Mouse (Mus musculus) liver, embryonic 11.5 days (tissue): ENCODE data around the gene Calr4. TPM values are rescaled to one million over a fixed set of nuclear protein-coding genes. Genes with fewer than 3 reads are reported as not detected.

Source experiments
- ATAC-seq: fragments of 200-750 bp; cut with Nextera tagmentation; replicated peaks from 2 replicates; pipeline ENCODE4 v1.8.0; 2017; ENCODE audit warnings: moderate number of reproducible peaks, mild to moderate bottlenecking, moderate TSS enrichment, moderate library complexity; ENCODE audit not compliant: low FRiP score
- DNase-seq: peaks from one replicate; pipeline ENCODE4 v3.0.0-alpha.2; 2017; ENCODE audit warnings: low spot score
- H3K27ac ChIP-seq: fragments of 300-500 bp; sonication (generic); 2 replicates; pipeline ENCODE4 v1.5.1; 2014; ENCODE audit warnings: mild to moderate bottlenecking, low read depth, low read length, control low read depth
- H3K27me3 ChIP-seq: fragments of 300-500 bp; sonication (generic); replicated peaks from 2 replicates; pipeline ENCODE4 v1.6.1; 2014; ENCODE audit warnings: low read length, mixed read lengths; ENCODE audit not compliant: control insufficient read depth, insufficient read depth
- H3K36me3 ChIP-seq: fragments of 300-500 bp; sonication (generic); 2 replicates; pipeline ENCODE4 v1.6.1; 2014; ENCODE audit warnings: mild to moderate bottlenecking, low read length, moderate library complexity, mixed read lengths; ENCODE audit not compliant: control insufficient read depth, insufficient read depth
- H3K4me1 ChIP-seq: fragments of 300-500 bp; sonication (generic); replicated peaks from 2 replicates; pipeline ENCODE4 v1.6.1; 2014; ENCODE audit warnings: low read length, mixed read lengths; ENCODE audit not compliant: control insufficient read depth, insufficient read depth
- H3K4me2 ChIP-seq: fragments of 300-500 bp; sonication (generic); 2 replicates; pipeline ENCODE4 v1.6.1; 2014; ENCODE audit warnings: mild to moderate bottlenecking, control low read depth, moderate library complexity
- H3K4me3 ChIP-seq: fragments of 300-500 bp; sonication (generic); 2 replicates; pipeline ENCODE4 v1.5.1; 2014; ENCODE audit warnings: low read depth, low read length, control low read depth
- H3K9ac ChIP-seq: fragments of 300-500 bp; sonication (generic); 2 replicates; pipeline ENCODE4 v1.6.1; 2014; ENCODE audit warnings: low read depth, low read length, control low read depth
- H3K9me3 ChIP-seq: fragments of 300-500 bp; sonication (generic); 2 replicates; pipeline ENCODE4 v1.6.1; 2016; ENCODE audit warnings: low read length, inconsistent platforms, mixed read lengths; ENCODE audit not compliant: control insufficient read depth
- WGBS: fragments of 180-500 bp; shearing (Covaris S2); extraction: QIAGEN DNeasy Blood & Tissue Kit; methylation state at CpG from one replicate; pipeline ENCODE4 v1.1.7; 2014; 5-methylcytosine and 5-hydroxymethylcytosine counted together
- polyA plus RNA-seq: library from polyadenylated mRNA; unstranded; fragments of >200 nt; fragmentation: Nextera tagmentation; extraction: Ambion mirVana; gene quantifications from 2 replicates; pipeline ENCODE4 v1.2.1, GENCODE M21; 2014

Gene Calr4
- polyA plus RNA-seq, 1 experiment from 2014 or later, result 0.12 TPM

- DNase-seq (peak; percentile 63), ATAC-seq (peak; percentile 79)
- Histone ChIP-seq H3K9ac (peak overlapping the region; percentile 94), H3K27me3 (no peaks in the 10 kb centered on the region), H3K4me2 (peak overlapping the region; percentile 86), H3K9me3 (no peaks in the 10 kb centered on the region), H3K4me3 (peak overlapping the region; percentile 94), H3K4me1 (peaks cover 10% of the 10 kb centered on the region), H3K27ac (peak overlapping the region; percentile 86), H3K36me3 (no peaks in the 10 kb centered on the region)
- WGBS, result under 1% methylated on average over 72 of the region's 85 CpGs
These were observed 46.3 kb downstream of the Calr4 start for GRCm38 (mm10) chr4:109280459-109281160.

DNA sequence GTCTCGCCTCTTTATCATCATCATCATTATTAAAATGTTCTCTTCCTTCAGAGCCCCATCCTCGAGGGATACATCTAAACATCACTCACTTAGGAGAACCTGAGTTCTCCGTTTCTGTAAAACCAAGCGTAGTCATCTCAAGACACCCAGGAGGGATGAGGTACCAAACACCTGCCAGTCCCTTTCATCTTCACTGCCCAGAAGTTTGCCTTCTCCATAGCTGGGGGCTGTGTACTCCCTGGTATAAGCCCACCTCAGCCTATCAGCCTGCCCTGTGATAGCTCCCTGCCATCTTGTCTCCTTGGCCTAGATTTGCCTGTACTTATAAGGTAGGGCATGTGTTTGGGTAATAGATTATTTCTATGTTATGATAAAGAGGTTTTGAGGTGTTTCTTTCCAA, 46.9 kb downstream of the Calr4 start:
- H3K4me2 ChIP-seq, result peak overlapping the region; percentile 86
- no peaks in the 10 kb centered on the region for H3K36me3 ChIP-seq
- DNase-seq (no peak), ATAC-seq (no peak)
- peak overlapping the region; percentile 94 for H3K9ac ChIP-seq
- 12% methylated on average over 4 of the region's 4 CpGs for WGBS
- no peaks in the 10 kb centered on the region for H3K27me3 ChIP-seq
- H3K4me3 ChIP-seq, result peak overlapping the region; percentile 94
- H3K27ac ChIP-seq, result no peak overlapping the region
- H3K4me1 ChIP-seq, result peaks cover 10% of the 10 kb centered on the region
- H3K9me3 ChIP-seq, result no peaks in the 10 kb centered on the region

DNA sequence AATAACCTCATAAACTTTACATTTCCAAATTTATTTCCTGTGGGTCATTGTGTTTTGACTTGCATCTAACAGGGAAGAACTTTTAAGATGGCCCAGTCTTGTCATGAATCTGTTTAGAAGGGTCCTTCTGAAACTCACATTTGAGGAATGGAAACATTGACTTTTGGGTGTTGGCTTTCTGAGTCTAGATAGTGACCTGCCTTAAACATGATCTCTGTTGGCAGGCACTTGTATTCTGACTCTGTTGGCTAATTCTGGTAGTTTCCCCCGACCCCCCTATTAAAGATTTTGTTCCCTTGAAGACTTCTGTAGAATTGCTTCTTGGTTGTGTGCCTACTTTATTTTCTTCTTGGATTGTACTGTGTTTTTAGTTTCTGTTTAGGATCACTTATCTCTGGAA, 47.7 kb downstream of the Calr4 start:
- Histone ChIP-seq H3K4me1 (peaks cover 10% of the 10 kb centered on the region), H3K9me3 (no peaks in the 10 kb centered on the region), H3K9ac (0 out of 2 replicates have a peak overlapping the region, but pooled peaks have one; percentile 18), H3K27ac (no peak overlapping the region), H3K4me2 (peak overlapping the region; percentile 86), H3K36me3 (no peaks in the 10 kb centered on the region), H3K4me3 (peak overlapping the region; percentile 94), H3K27me3 (no peaks in the 10 kb centered on the region)
- no peak for ATAC-seq
- WGBS, result 57% methylated on average over 1 of the region's 1 CpGs
- no peak for DNase-seq

GRCm38 (mm10) chr4:109294629-109295028, 60.3 kb downstream of the Calr4 start:
- H3K9me3 ChIP-seq, result no peaks in the 10 kb centered on the region
- H3K27ac ChIP-seq, result no peak overlapping the region
- H3K36me3 ChIP-seq, result no peaks in the 10 kb centered on the region
- no peaks in the 10 kb centered on the region for H3K27me3 ChIP-seq
- DNase-seq, result no peak
- no peak for ATAC-seq
- H3K4me2 ChIP-seq, result no peak overlapping the region
- no peak overlapping the region for H3K9ac ChIP-seq
- H3K4me3 ChIP-seq, result no peak overlapping the region
- 0 out of 2 replicates have a peak, but pooled peaks cover 4% of the 10 kb centered on the region for H3K4me1 ChIP-seq

DNA sequence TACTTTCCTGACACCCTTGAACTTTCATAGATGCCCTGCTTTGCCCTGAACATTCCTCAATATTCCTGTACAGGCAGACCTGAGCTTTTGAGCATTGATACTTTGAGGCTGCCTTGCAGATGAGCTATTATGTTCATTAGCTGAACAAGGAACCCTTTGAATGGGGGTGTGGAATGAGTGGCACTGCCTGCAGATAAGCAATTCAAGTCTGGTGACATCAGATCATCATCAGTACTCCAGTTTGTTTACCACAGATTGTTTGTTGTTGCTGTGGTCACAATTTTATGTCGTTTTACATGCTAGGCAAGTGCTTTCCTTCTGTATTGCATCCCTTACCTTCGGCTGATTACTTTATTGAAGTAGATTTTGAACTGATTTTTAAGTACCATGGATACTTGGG, 62.2 kb downstream of the Calr4 start:
- DNase-seq (no peak), ATAC-seq (no peak)
- Histone ChIP-seq H3K36me3 (no peaks in the 10 kb centered on the region), H3K27me3 (no peaks in the 10 kb centered on the region), H3K4me2 (no peak overlapping the region), H3K4me1 (0 out of 2 replicates have a peak, but pooled peaks cover 4% of the 10 kb centered on the region), H3K4me3 (no peak overlapping the region), H3K9ac (no peak overlapping the region), H3K27ac (no peak overlapping the region), H3K9me3 (no peaks in the 10 kb centered on the region)
- WGBS, result 78% methylated on average over 2 of the region's 2 CpGs

DNA sequence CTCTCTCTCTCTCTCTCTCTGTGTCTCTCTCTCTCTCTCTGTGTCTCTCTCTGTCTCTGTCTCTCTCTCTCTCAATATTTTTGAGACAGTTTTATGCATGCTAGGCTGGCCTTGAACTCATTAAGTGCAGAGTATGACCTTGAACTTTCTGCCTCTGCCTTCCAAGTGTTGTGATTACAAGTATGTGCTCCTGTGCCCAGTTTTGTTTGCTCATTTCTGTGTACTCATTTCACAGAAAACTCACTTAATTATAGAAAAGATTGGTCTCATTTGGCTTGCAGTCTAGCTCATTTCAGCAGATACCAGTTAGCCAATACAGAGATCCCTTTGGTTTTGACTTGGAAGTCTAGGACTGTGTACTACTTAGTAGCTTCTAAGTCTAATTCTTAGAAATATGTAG, 64.9 kb downstream of the Calr4 start:
- no peak for ATAC-seq
- H3K9ac ChIP-seq, result no peak overlapping the region
- no peak overlapping the region for H3K27ac ChIP-seq
- no peaks in the 10 kb centered on the region for H3K27me3 ChIP-seq
- H3K4me1 ChIP-seq, result 0 out of 2 replicates have a peak, but pooled peaks cover 4% of the 10 kb centered on the region
- H3K36me3 ChIP-seq, result no peaks in the 10 kb centered on the region
- no peak for DNase-seq
- no peaks in the 10 kb centered on the region for H3K9me3 ChIP-seq
- no peak overlapping the region for H3K4me3 ChIP-seq
- H3K4me2 ChIP-seq, result no peak overlapping the region

Other genes with a start within 250 kb of the Calr4 start
- gene Nrd1, start 233.8 kb upstream of the Calr4 start, polyA plus RNA-seq, result 41.3 and 45.0 TPM in 2 replicates
- 40.6 and 45.7 TPM in 2 replicates for gene Osbpl9, start 32.2 kb upstream of the Calr4 start, polyA plus RNA-seq
- 70.4 and 79.8 TPM in 2 replicates for gene Eps15, start 45.8 kb downstream of the Calr4 start, polyA plus RNA-seq
- 10.9 and 12.0 TPM in 2 replicates for gene Ttc39a, start 172.1 kb downstream of the Calr4 start, polyA plus RNA-seq